Mouse (Mus musculus): ENCODE data around the gene Clec16a.

Gene Clec16a

DNA sequence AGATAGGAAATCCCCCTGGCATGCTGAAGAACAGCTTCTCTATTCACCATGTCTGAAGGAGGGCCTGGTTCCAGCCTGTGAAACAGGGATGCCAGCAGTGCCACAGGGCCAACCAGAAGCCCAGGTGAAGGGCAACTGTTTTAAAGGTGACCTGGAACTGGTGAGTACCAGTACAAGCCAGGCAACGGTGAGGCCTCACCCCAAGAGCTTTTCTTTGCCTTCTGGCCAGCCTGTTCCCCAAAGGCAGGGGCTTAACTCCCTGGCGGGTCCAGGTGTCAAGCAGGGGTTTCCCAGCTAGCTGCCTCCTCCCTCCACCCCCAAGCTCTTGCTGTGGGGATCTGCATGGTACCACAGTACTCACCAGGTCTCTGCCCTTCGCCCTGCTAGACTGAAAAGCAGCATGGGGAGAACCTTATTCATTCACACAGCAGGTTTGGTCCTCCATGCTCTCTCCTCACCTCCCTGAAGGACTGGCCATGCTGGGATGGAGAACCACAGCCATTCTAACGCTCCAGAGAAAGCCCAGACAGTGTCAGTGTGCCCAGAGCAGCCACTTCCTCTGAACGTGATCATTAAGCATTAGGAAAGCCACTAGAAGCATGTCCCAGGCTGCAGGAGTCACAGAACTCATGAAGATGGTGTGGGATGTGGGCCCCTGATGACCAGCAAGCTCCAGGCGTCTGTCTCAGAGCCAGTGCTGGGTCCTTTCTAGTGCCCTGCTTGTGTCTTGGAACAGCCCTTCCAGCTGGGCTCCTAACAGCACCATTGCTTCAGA is 237.4 kb downstream of the Clec16a start:
- peak; percentile 27 to 69 for DNase-seq (ENCODE audit: inconsistent age in 2 of 2, low spot score in 1 of 2)

DNA sequence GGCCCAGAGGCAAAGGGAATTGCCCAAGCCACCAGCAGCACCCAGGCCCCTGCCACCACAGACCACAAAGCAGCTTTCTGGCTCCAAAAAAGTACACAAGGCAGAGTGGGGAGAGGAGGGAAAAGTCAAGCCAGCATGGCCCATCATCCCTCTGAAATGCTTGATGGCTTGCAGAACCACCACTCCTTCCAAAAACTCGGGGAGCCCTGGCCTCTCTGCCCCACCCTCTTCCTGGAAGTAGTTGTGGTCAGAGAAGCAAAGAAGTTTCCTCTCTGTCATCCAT is 238.0 kb downstream of the Clec16a start:
- DNase-seq (ENCODE audit: inconsistent age in 2 of 2, low spot score in 1 of 2) = no peak

DNA sequence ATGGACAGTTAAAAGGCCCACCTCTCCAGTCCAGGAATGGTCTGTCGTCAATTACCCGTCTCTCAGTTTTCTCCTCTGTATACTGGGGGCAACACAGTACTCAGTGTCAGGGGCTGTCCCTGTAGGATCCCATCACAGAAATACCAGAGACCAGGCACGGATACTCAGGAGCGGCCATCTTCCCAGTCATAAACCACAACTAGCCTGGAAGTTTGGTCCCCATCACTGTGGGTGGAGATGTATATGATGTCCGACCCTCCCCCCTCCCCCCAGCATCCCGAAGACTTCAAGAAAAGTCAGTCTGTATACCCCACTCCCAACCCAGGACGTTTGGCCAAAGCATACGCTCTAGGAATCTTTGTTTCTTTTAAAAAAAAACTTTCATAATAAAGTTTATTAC is 238.3 kb downstream of the Clec16a start:
- no peak for DNase-seq (ENCODE audit: inconsistent age in 2 of 2, low spot score in 1 of 2)

DNA sequence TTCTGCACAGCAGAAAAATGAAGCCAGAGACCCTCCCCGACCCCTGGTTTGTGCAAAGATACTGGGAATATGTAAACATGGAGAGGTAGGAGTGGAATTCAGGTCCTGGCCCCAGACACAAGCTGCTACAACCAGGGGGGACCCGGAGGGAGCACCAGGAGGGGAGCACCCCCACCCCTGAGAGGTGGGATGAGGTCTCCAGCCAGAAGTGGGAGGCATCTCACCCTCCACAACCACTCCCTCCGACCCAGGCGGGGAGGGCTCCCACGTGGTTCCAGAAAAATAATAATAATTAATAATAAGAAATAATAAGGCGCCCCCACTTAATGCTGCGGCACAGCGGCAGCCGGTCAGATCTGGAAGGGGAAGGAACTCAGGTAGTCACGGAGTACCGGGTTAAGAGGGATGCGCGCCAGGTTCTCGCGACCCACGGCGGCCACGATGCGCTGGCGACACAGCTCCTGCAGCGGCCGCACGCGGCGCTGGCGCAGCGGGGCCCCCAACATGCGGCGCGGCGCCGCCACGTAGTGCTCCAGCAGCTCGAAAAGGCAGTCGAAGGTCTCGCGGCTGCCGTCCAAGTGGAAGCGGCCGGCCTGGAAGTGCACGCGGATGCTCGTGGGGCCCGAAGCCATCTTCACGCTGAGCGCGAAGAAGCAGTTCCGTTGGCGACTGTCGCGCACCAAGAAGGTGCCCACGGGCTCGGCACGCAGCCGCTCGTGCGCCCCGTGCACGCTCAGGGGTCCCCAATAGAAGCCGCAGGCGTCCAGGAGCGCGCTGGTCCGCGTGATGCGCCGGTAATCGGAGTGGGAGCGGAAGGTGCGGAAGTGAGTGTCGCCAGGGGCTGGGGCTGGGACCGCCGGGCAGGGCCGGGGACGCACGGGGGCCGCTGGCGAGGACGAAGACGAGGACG is 239.0 kb downstream of the Clec16a start:
- DNase-seq (ENCODE audit: inconsistent age in 2 of 2, low spot score in 1 of 2) = peak; percentile 64 to 85

DNA sequence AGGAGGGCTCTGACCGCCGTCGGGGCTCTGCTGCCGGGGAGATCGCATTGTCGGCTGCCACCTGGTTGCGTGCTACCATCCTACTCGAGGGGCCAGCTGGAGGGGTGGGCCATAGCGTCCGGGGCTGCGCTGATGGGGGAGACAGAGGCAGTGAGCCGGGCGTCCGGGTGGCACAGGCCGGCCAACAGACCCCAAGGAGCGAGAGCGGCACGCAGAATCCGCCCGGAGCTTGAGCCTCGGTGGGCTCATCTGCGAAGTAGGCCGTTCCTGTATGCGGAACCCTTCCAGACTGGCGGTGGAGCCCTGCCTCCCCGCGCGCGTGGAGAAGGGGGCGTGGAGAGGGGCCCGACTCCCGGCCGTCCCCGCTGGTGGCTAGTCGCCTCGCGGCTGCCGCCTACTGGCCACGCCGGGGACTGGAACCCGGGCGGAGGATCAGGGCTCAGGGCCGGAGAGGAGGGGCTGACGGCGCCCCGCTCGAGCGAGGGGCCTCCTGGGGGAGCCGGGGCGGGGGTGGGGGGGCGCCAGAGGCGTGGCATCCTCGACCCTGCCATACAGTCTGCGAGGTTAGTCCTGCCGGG is 239.7 kb downstream of the Clec16a start:
- peak; percentile 93 to 98 for DNase-seq (ENCODE audit: inconsistent age in 2 of 2, low spot score in 1 of 2)

DNA sequence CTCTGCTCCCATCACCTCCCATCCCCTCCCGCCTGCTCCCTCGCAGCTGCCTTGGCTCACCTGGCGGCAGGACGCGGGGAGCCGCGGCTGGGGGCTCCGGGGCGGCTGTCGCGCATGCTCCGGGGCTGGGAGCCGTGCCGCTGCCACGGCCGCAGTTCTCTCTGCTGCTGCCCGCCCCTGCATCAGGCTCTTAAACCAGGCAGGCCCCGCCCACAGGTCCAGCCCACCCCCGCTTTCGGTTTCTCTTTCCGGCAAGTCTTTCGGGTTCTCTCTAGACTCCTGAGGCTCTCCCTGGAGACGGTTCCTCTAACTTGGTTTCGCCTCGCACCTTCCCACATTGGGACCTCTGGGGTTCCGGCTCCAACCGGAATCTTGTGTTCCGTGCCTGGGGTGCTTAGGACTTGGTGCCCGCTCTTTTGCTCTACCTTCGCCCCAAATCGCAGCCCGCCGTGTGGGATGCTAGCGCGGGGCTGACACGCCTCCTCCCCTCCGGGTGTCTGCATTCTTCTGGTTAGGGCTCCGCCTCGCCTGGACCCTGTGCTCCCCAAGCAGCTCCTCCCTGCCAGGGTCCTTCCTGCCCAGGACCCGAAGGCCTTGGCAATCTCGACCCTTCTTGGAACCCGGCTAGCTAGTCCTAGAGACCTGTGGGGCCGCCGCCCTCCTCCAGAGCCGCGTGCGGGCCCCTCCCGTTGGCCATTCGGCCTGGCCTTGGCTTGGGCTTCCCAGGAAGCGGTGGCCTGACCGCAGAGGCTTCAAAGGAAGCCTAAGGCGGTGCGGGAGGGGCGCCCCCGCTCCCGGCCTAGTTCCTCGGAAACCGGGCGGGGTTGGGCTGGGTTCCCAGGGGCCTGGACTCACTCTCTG is 240.5 kb downstream of the Clec16a start, which contains the start of gene Socs1:
TSS of gene Socs1 (minus strand) at position 166 of the 861 bp plus-strand sequence.
- DNase-seq (ENCODE audit: inconsistent age in 2 of 2, low spot score in 1 of 2) = peak; percentile 93 to 99

DNA sequence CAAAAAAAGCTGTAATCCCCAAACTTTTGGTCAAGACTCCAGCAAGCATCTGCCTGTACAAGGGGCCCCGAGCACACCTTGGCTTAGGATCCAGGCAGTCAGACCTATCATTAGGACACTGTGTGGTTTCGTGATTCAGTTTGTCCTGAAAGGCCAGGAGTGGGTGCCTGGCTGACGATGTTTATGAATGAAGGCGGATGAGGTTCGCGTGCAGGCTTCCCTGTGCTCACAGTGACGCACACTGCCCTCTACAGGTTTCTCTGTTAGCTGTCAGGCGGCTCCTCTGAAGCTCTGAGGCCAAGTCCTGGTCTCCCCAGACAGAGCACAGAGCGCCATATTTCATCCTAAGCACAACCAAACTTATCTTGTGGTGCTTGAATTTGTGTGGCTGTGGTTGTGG is 241.1 kb downstream of the Clec16a start:
- DNase-seq (ENCODE audit: inconsistent age in 2 of 2, low spot score in 1 of 2) = peak; percentile 89 to 95

DNA sequence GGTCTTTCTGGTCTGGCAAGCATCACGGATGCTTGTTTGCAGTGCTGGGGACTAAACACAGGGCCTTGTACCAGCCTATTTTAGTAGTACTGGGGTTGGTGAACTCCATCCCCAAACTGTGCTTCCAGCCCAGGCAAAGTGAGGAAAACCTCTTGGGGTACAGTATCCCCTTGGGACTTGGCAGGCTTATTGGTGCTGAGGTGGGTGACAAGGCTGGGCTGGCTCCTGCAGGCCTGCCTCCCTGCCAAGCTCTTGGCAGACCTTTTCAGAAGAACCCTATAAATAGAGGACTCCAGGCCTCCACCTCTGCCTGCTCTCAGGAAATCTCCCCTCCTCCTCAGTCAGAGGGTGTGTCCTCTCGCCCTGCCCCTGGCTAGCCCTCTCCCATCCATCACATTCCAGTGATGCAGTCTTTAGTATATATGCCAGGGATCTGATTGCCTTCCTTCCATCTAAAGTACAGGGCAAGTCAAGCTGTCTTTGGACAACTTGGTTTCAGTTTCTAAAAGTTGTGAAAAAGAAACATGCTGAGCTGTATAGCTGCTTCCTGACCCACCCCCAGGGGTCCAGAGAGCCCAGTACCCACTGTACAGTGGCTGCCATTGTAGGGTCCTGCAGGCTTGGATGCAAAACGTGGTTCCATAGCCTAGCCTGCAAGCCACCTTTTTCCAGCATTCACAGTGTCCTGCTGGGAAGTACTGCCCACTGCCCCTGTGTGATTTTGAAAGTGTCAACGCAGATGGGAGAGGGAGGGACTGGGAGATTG is 241.8 kb downstream of the Clec16a start:
- DNase-seq (ENCODE audit: inconsistent age in 2 of 2, low spot score in 1 of 2) = peak in 1 of 2 experiments; percentile 52

DNA sequence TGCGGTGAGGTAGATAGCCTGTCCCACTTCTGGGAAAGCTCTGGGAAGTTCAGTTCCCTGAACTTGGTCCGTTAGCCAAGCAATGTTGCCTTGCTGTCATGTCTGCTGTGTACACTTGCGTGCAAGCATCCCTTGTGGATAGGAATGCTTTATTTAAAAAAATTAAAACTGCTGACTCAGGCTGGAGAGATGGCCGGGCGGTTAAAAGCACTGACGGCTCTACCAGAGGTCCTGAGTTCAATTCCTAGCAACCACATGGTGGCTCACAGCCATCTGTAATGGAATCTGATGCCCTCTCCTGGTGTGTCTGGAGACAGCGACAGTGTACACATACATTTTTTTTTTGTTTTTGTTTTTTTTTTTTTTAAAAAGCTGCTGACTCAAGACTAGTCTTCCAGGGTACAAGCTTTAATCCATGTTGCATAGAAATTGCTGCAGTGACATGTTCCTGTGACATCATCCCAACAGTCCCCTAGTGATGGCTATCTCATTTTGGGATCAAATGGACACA is 242.5 kb downstream of the Clec16a start:
- no peak for DNase-seq (ENCODE audit: inconsistent age in 2 of 2, low spot score in 1 of 2)

DNA sequence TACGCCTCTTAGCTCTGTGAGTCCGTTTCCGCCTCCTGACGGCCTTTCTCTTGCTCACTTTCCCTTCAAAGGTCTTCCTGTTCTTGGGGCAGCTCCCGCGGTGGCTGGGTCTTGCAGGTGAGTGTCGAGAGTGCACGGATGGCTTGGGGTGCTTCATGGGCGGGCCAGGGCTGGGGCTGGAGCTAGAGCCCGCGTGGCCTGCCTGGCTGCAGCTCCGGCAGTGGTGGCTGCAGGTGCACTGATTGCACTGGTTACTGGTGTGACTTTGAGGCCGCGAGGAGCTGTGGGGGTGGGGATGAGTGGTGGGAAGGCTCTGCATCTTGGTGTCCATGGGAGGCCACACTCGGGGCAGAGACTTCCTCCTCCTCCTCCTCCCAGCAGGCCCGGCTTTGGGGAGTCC is 243.1 kb downstream of the Clec16a start, which contains the start of gene Tnp2:
TSS of gene Tnp2 (minus strand) at position 390 of the 400 bp plus-strand sequence.
- no peak for DNase-seq (ENCODE audit: inconsistent age in 2 of 2, low spot score in 1 of 2)

DNA sequence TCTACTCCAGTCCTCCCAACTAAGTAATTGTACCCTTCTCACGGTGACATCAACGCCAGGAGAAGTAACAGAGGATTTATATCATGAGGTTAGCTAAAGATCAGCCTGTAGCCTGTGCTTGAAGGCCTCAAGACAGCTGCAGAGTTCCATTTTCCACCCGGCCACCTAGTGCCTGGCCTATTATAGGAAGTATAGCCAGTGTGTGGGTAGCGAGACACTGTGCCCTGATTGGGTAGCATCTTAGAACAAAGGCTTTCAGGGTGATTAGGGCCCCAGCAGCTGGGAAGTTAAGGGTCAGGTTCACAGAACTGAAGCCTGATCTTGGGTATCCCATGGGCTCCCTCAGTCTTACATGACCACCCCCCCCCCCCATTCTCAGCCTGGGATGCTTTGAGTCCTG is 243.7 kb downstream of the Clec16a start:
- no peak for DNase-seq (ENCODE audit: inconsistent age in 2 of 2, low spot score in 1 of 2)

DNA sequence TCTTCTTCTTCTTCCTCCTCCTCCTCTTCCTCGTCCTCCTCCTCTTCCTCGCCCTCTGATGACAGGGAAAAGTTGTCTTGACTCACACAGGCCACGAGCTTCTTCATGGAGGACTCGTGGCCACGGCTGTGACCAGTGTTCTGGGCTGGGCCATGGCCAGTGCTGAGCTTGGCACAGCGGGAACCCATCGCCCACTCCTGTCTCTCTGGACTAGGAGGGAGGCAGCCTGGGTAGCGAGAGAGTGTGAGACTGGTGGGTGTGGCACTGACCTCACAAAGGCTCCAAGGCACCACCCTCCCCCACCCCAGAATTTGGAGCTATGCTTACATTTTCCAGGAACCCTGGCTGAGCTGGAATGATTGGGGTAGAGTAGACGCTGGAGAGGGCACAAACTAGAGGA is 245.6 kb downstream of the Clec16a start, which contains the start of gene Prm3:
TSS of gene Prm3 (minus strand) at position 213 of the 400 bp plus-strand sequence.
- DNase-seq (ENCODE audit: inconsistent age in 2 of 2, low spot score in 1 of 2) = no peak

Measured in adrenal gland, adult (tissue).